Mouse (Mus musculus) heart, postnatal 25 days (tissue): ENCODE measurements around the gene Camk2n2. TPM values are rescaled to one million over a fixed set of nuclear protein-coding genes. Genes with fewer than 3 reads are reported as not detected.
"Not testable (repeated sequence)": the region's sequence is repeated elsewhere in the genome, so short reads cannot be mapped to it uniquely, and the experiment has no call there.

Source experiments
- DNase-seq: peaks from one replicate; pipeline ENCODE4 v3.0.0; 2022; ENCODE audit warnings: low spot score
- intact Hi-C: fragments of 180-260 bp; cut with DNase I; formaldehyde crosslinking; loops from one replicate; pipeline ENCODE4 v1.15.1; 2025
- total RNA-seq, 2 experiments: library from RNA; stranded (reverse); gene quantifications; 2 replicates each; pipeline ENCODE4 v1.2.3; 2021

Camk2n2 gene
- total RNA-seq = under 1 TPM; 0.65 to 0.73 TPM

DNA sequence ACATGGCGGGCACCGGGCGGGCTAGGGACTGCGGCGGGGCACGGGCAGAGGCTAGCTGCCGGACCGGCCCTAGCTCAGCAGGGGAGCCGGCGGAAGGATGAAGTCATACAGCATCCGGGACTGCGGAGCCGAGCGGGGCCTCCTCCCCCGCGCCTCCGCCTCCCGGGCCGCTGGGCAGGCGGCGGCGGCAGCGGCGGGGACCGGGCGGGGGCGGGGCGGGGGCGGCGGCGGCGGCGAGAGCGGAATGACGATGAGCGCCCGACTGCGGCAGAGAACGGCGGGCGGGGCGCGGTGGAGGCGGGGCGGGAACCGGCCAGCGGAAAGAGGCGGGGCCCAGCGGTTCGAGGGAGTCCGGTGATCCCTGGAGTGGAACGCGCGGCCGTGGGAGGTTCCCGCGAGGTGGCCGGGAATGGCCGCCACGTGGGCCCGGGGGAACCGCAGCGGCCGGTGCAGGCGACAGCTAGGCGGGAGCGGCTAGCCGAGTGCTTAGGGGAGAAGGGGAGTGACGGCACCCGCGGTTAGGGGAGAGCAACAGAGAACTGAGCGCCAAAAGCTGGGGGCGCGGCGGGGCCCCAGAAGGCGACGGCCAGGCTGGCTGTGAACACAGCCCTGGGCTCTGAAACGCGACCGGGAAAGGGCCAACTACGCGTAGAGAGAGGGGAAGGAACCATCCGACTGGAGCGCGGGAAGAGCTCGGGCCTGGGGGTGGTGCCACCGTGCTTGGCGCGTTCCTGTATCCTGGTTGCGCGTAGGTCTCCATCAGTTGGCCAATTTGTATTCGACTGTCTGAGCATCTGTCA lies at the start of gene Camk2n2:
Gene Camk2n2 (minus strand): TSS at position 97 of the 800 bp plus-strand sequence.
- intact Hi-C loops = no loop called here
- peak; percentile 47 for DNase-seq

DNA sequence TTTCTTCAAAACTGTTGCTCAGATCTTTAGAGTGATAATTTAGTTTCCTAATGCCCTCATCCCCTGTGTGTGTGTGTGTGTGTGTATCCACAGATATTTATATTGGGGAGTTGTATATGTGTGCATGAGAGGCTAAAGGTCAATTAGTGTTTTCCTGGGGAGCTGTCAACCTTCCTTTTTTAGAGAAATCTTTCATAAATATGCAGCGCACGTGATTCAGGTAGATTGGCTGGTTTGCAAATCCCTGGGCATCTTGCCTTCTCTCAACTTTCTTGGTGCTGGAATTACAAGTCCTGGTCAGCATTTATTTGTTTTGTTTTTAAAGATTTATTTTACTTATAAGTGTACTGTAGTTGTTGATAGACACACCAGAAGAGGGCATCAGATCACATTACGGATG lies 49.2 kb upstream of the Camk2n2 start:
- intact Hi-C loops = no loop called here
- DNase-seq = no peak

DNA sequence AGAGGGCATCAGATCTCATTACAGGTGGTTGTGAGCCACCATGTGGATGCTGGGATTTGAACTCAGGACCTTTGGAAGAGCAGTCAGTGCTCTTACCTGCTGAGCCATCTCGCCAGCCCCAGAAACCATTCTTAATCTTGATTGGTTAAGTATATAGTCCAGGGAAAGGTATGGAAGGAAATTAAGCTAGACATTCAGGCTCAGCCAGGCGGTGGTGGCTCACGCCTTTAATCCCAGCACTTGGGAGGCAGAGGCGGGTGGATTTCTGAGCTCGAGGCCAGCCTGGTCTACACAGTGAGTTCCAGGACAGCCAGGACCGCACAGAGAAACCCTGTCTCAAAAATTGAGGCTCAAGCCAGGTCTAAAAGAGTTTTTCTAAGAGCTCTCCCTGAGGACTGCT lies 46.9 kb upstream of the Camk2n2 start, which contains the start of gene Eif4g1:
Gene Eif4g1 (plus strand): TSS at position 301 of the 400 bp plus-strand sequence.
- not testable (repeated sequence) for DNase-seq

DNA sequence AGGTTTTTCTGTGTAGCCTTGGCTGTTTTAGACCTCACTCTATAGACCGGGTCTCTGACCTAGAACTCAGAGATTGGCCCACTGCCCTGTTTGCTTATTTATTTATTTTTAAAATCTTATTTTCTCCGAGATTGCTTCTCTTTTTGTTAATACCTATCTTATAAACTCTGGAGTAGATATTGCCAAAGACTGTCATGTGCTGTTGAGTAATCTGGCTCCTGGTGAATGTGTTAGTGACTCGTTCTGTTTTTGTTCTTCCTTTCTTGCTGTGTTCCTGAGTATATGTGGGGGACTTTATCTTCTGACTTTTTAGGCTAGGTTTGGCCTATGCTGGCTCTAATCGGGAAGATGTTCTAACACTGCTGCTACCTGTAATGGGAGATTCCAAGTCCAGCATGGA lies 36.6 kb upstream of the Camk2n2 start:
- no peak for DNase-seq

More for the DNA sequence above, 46.9 kb upstream of the Camk2n2 start, which contains the start of gene Eif4g1:
- intact Hi-C loops = not testable (repeated sequence)

DNA sequence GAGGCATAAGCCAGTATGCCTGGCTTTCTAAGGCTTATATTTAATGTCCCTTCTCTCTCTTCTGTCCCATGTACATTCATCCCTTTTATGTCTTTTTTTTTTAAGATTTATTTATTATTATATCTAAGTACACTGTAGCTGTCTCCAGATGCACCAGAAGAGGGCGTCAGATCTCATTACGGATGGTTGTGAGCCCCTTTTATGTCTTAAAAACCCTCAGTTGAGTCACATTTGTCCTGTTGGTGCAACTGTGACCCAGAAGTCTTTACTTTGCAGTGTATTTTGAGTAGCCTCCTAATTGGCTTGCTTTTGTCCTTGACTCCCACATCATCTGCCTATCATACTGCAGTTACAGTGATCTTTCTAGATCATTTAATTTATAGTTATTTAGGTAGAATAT lies 32.2 kb upstream of the Camk2n2 start:
- intact Hi-C loops = loop anchor here (10.0 kb wide), 1 partner anchor 111 kb away; no protein-coding TSS in a partner anchor
- DNase-seq = no peak

More for the DNA sequence above, 36.6 kb upstream of the Camk2n2 start:
- intact Hi-C loops = loop anchor here (10.0 kb wide), 1 partner anchor 107 kb away; no protein-coding TSS in a partner anchor

DNA sequence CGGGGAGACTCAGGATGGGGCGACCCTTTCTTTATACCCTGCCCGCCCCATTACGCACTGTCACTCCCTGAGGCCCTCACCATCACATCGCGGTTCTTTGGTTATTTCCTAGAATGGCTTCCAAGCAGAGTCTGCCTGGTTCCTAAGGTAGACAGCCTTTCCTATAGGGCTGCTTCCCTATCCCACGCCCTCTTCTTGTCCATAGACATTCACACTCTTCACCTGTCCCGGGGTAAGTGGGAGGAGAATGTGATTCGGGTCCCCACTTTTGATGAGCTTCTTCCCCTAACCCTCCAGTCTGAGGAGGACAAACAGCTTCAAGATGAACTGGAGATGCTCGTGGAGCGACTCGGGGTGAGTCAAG lies 30.8 kb upstream of the Camk2n2 start:
- intact Hi-C loops = loop anchor here (2.0 to 10.0 kb wide), 2 partner anchors 41 to 113 kb away; partner anchors contain the start of genes Alg3, Eef1akmt4 and Gm49333
- DNase-seq = no peak

DNA sequence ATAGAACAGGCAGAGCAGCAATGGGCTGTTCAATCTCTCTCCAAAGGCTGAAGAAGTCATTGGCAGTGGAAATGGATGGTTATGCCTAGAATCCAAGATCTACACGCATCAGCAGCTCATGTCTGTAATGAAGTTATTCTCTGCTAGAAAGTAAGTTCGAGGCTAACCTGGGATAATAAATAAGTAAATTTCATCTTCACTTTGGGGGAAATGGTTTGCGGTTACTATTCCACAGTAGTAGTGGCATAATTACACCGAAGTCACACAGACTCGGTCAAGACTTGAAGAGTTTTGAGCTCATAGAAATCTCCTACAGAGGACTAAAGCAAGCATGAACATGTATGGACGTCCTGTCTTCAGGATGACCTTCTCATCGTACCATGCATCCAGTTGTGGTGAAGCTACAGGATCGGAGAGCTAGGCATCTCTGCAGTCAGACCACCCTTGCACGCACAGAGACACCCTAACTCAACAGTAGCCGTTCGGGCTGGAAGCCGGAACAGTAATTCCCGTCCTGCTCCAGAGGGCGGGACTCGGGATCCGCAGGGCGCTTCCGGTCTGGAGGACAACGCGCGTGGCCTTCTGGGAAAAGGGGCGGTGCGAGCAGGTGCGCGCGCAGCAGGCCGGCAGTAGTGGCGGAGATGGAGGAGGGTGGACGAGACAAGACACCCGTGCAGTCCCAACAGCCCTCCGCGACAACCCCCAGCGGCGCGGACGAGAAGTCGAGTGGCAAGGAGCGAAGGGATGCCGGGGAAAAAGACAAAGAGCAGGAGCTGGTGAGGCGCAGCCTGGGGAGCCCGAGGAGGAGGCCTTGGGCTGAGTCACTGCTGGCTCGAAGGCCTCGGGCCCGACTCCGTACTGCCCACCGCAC lies 30.2 kb upstream of the Camk2n2 start, which contains the start of gene Psmd2:
Gene Psmd2 (plus strand): TSS at position 577 of the 871 bp plus-strand sequence.
- intact Hi-C loops = loop anchor here (2.0 to 10.0 kb wide), 2 partner anchors 41 to 113 kb away; partner anchors contain the start of genes Alg3, Eef1akmt4 and Gm49333

DNA sequence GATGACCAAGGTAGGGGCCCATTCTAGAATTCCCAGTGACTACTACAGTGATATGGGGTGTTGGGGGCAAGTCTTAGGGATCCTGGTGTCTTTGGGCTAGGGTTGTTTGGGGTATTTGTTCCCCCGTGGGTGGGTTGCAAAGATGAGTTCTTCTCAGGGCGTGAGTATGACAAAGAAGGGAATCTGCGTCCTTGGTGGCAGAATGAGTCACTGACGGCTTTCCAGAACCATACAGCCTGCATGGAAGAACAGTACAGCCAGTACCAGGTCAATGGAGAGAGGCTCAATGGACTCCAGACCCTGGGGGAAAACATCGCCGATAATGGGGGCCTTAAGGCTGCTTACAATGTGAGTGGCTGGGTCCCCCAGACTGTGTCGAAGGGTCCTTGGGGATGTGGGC lies 22.8 kb upstream of the Camk2n2 start:
- intact Hi-C loops = loop anchor here (5.0 kb wide), 1 partner anchor 97 kb away; the partner anchor contains the start of gene Abcf3
- DNase-seq = no peak

More for the DNA sequence above, 30.2 kb upstream of the Camk2n2 start, which contains the start of gene Psmd2:
- DNase-seq = peak; percentile 92

DNA sequence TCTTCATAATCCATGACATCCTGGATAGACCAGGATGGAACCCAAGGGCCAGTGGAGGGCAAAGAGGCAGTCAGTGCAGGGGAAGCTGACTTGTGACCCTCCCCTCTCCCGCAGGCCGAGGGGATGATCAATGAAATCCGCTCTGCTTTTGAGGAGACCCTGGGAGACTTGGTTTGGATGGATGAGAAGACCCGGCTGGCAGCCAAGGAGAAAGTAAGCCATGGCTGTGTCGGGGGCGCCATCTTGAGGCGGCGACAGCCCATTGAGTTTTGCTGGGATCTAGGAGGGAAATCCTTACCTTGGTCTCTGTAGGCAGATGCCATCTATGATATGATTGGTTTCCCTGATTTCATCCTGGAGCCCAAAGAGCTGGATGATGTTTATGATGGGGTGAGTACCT lies 21.1 kb upstream of the Camk2n2 start:
- DNase-seq = no peak
- intact Hi-C loops = loop anchor here (1.0 to 5.0 kb wide), 2 partner anchors 95 to 146 kb away; partner anchors contain the start of gene Abcf3

DNA sequence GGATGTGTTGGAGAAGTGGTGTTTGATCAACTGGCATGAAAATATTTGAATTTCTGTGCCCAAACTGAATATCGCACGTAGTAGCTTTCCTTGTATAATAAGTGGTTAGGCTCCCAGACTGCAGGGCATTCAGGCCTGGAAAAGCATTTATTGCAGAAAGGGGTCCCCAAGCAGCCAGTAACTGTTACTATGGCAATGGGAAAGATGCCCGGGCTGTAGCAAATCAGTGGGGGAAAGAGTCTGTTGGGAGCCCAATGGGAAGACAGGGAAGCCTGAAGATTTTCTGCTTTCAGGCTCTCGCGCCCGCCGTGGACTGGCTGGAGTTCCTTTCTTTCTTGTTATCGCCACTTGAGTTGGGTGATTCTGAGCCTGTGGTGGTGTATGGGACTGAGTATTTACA lies 17.3 kb upstream of the Camk2n2 start:
- no peak for DNase-seq
- intact Hi-C loops = no loop called here

DNA sequence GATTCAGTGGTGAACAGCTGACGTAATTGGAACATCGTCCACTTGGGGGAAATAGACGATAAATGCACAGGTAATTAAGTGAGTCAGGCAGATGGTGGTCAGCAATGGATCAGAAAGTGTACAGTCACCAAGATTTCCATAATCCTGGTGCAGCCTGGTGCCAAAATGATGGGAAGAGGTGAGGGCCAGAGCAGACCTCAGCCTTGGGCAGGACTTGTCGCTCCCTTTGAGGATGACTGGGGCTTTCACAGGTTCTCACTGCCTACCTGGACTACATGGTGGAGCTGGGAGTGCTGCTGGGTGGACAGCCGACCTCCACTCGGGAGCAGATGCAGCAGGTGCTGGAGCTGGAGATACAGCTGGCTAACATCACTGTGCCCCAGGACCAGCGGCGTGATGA lies 16.3 kb upstream of the Camk2n2 start:
- intact Hi-C loops = no loop called here
- DNase-seq = no peak

DNA sequence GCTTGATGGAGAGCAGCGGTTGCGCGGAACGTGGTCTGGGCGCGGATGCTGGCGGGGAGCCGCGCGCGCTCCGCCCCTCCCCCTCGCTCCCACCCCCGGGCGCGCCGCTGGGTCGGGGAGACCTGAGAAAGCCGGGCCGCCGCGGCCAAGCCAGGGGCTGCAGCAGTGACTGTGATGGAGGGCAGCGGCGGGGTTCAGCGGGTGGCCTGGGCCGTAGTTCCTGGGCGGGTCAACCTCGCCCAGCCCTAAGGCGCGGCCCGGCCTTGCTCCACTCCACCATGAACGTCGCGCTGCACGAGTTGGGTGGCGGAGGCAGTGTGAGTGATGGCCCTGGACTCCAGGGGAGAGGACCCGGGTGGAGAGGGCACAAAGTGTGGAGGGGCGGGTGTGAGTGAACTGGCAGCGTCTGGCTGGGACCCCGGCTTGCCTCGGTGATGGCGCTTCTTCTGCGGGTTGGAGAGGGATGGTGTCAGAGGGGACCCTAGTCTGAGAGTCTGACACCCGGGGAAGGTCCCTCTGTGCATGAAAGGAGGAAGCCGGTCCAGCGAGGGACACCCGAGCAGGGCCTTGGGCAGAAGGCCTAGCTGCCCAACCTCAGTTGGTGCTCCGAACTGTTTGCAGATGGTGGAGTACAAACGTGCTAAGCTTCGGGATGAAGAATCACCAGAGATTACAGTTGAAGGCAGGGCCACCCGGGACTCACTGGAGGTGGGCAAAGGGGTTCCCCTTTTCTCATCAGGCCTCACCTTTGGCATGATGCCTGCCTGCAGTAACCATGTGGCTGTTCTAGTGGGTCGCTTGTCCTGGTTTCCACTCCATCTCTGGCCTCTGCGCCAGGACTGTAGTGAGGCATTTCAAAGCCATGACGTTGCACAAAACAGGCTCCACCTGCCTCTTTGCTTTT lies 8.9 kb upstream of the Camk2n2 start, which contains the start of gene Ece2:
Gene Ece2 (plus strand): TSS at position 98 of the 904 bp plus-strand sequence.
- no peak for DNase-seq
- intact Hi-C loops = no loop called here

DNA sequence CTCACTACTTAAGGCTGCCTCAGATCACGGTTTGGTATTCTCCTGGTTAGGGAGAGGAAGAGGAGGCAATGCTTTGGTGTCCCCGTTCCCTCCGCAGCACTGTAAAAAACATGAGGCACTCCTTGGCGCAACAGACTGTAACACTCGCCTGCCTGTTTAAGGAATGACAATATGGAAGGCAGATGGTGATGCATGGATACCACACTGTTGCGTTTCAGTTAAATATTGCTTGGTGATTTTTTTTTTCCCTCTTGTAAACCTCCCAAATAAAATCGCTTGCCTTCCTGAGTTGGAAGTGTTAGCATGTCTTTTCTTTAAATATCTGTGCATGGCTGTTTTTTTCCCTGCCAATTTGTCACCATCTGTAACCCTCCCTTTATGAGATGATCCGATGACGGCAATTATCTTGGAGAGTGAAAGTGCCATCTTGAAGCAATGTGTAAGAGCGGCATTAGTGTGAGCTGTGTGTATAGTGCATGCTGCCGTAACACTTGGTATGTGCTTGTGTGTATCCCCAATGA lies 7.8 kb upstream of the Camk2n2 start:
- DNase-seq = no peak
- intact Hi-C loops = no loop called here

DNA sequence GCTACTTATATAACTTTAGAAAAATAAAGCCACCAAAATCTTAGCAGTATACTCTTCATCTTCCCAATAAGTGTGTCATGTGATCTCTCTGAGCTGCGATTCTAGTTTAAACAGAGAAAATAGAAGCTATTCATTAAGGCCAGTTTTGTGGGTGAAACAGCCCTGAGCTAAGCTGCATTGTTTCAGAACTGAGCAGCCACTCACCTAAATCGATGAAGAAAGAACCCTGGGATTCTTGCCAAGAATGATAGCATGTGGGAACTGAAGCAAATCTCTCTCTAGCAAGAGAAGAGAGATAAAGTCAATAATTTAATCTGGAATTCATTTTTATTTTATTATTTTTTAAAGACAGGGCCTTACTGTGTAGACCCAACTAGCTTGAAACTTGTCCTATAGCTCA lies 2.1 kb upstream of the Camk2n2 start:
- intact Hi-C loops = no loop called here
- DNase-seq = no peak

DNA sequence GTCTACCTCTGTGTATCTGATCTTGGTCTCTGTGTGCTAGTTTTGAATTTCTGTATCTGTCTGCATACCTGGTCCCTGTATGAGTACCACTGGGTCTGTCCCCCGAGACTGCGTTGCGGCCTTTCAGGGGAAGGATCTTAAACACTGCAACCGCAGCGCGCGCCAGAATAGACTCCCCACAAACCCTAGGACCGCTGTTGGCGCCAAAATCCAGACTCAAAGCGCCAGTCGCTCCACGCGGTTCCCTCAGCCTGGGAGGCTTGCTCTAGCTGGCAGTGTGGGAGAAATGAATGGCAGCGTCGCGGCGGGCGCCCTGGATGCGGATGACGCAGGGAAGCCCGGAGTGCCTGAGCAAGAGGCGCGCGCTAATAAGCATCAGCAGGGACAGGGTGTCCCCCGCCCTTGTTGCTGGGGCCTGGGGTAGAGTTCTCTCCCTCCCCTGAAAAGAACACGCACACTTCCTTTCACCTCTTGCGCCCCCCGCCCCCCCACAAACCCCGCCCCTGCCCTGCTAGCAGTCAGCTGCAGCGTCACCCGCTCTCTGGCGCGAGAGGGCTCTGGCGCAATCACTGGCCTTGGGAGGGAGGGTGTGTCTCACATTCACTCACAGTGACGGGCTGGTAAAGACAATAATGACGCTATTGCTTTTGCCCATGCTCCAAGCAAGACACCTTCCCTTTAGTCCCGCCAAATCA lies 1.1 kb upstream of the Camk2n2 start:
- DNase-seq = peak; percentile 35
- intact Hi-C loops = no loop called here

DNA sequence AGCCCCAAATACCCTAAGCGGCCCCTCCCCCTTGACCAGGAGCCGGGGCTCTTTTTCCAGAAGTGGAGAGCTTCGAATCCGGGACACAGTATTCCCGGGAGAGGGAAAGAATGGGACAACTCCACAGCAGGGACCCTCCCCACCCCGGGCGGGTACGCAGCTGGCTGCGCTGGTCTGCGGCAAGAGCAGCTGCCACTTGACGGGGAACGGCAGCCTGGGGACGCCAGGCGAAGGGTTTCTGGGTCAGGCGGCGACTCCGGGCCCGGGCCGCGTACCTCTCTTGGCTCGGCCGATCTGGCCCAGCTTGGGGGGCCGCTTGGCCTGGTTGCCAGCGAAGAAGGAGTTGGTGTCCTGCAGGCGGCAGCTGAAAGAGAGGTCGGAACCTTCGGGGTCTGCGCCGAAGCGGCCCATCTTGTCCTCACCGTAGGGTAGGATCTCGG lies 316 bp downstream of the Camk2n2 start:
- intact Hi-C loops = no loop called here
- DNase-seq = no peak

DNA sequence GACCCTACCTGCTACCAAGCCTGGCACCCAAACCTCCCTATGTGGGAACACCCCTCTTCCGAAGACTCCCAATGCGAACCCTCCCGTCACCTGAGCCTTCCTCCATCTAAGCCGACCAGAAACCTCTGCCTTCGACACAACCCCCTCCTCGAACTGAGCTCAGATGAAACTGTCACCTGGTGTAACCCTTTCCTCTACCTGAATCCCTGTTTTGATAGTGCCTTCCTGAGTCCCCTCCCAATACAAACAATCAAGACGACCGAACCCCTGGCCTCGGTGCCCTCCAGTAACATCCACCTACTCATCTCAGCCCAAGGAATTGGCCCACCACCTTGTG lies 720 bp downstream of the Camk2n2 start:
- intact Hi-C loops = no loop called here
- no peak for DNase-seq
